Mouse (Mus musculus) forebrain, embryonic 13.5 days (tissue): Measurements from ENCODE around the gene Rab3gap1. TPM values are rescaled to one million over a fixed set of nuclear protein-coding genes. Genes with fewer than 3 reads are reported as not detected.

Experiments used
- ATAC-seq: fragments of 200-750 bp; cut with Nextera tagmentation; 2 replicates; pipeline ENCODE4 v1.8.0; 2017
- H3K27ac ChIP-seq: fragments of 300-500 bp; sonication (generic); 2 replicates; pipeline ENCODE4 v1.5.1; 2015; ENCODE audit warnings: inconsistent platforms, mild to moderate bottlenecking, moderate library complexity
- H3K27me3 ChIP-seq: fragments of 300-500 bp; sonication (generic); 2 replicates; pipeline ENCODE4 v1.6.1; 2015; ENCODE audit warnings: mild to moderate bottlenecking, inconsistent platforms
- H3K36me3 ChIP-seq: fragments of 300-500 bp; sonication (generic); 2 replicates; pipeline ENCODE4 v1.6.1; 2015; ENCODE audit warnings: mild to moderate bottlenecking, inconsistent platforms; ENCODE audit not compliant: poor library complexity, severe bottlenecking
- H3K4me1 ChIP-seq: fragments of 300-500 bp; sonication (generic); 2 replicates; pipeline ENCODE4 v1.6.1; 2015; ENCODE audit warnings: inconsistent platforms
- H3K4me2 ChIP-seq: fragments of 300-500 bp; sonication (generic); 2 replicates; pipeline ENCODE4 v1.6.1; 2015; ENCODE audit warnings: inconsistent platforms, mild to moderate bottlenecking, moderate library complexity
- H3K4me3 ChIP-seq: fragments of 300-500 bp; sonication (generic); 2 replicates; pipeline ENCODE4 v1.5.1; 2015; ENCODE audit warnings: mild to moderate bottlenecking, inconsistent platforms
- H3K9ac ChIP-seq: fragments of 300-500 bp; sonication (generic); 2 replicates; pipeline ENCODE4 v1.6.1; 2015; ENCODE audit warnings: mild to moderate bottlenecking, inconsistent platforms
- H3K9me3 ChIP-seq: fragments of 300-500 bp; sonication (generic); replicated peaks from 2 replicates; pipeline ENCODE4 v1.6.1; 2016; ENCODE audit warnings: inconsistent platforms
- WGBS: fragments of 180-500 bp; shearing (Covaris S2); methylation state at CpG from one replicate; pipeline ENCODE4 v1.1.7; 2015; 5-methylcytosine and 5-hydroxymethylcytosine counted together
- polyA plus RNA-seq: library from polyadenylated mRNA; unstranded; fragments of >200 nt; fragmentation: Nextera tagmentation; extraction: Ambion mirVana; gene quantifications from 2 replicates; pipeline ENCODE4 v1.2.1, GENCODE M21; 2015

The Rab3gap1 gene
- polyA plus RNA-seq, 1 experiment from 2014 or later: 16.1 TPM

- no peak for ATAC-seq
- Histone ChIP-seq H3K27me3 (no peaks in the 10 kb centered on the region), H3K4me2 (no peak overlapping the region), H3K27ac (no peak overlapping the region), H3K36me3 (peaks cover 2% of the 10 kb centered on the region; the same call in 1 of the 2 replicates), H3K9ac (no peak overlapping the region), H3K9me3 (no peaks in the 10 kb centered on the region), H3K4me3 (no peak overlapping the region), H3K4me1 (peaks cover 15% of the 10 kb centered on the region)
- WGBS: 92% methylated on average over 3 of the region's 3 CpGs
Observed at GRCm38 (mm10) chr1:127963326-127963725, 94.8 kb downstream of the Rab3gap1 start.

- Histone ChIP-seq H3K27ac (no peak overlapping the region), H3K4me2 (no peak overlapping the region), H3K36me3 (no peaks in the 10 kb centered on the region), H3K4me3 (no peak overlapping the region), H3K9me3 (no peaks in the 10 kb centered on the region), H3K27me3 (no peaks in the 10 kb centered on the region), H3K4me1 (no peaks in the 10 kb centered on the region), H3K9ac (no peak overlapping the region)
- ATAC-seq: no peak
- WGBS: 90% methylated on average over 4 of the region's 4 CpGs
Observed at GRCm38 (mm10) chr1:127970870-127971269, 102.3 kb downstream of the Rab3gap1 start.

- no peak for ATAC-seq
- H3K36me3 ChIP-seq: no peaks in the 10 kb centered on the region
- no peaks in the 10 kb centered on the region for H3K9me3 ChIP-seq
- H3K4me2 ChIP-seq: no peak overlapping the region
- no peak overlapping the region for H3K27ac ChIP-seq
- WGBS: 89% methylated on average over 4 of the region's 4 CpGs
- H3K4me1 ChIP-seq: no peaks in the 10 kb centered on the region
- no peak overlapping the region for H3K9ac ChIP-seq
- H3K4me3 ChIP-seq: no peak overlapping the region
- H3K27me3 ChIP-seq: no peaks in the 10 kb centered on the region
Observed at GRCm38 (mm10) chr1:127974082-127974481, 105.5 kb downstream of the Rab3gap1 start.

GRCm38 (mm10) chr1:127975676-127976075, 107.1 kb downstream of the Rab3gap1 start:
- no peaks in the 10 kb centered on the region for H3K36me3 ChIP-seq
- 86% methylated on average over 2 of the region's 2 CpGs for WGBS
- no peak for ATAC-seq
- no peak overlapping the region for H3K27ac ChIP-seq
- H3K9ac ChIP-seq: no peak overlapping the region
- H3K4me2 ChIP-seq: no peak overlapping the region
- no peaks in the 10 kb centered on the region for H3K27me3 ChIP-seq
- no peaks in the 10 kb centered on the region for H3K4me1 ChIP-seq
- H3K4me3 ChIP-seq: no peak overlapping the region
- no peaks in the 10 kb centered on the region for H3K9me3 ChIP-seq

- Histone ChIP-seq H3K9me3 (no peaks in the 10 kb centered on the region), H3K9ac (no peak overlapping the region), H3K4me3 (no peak overlapping the region), H3K4me1 (no peaks in the 10 kb centered on the region), H3K27ac (no peak overlapping the region), H3K36me3 (no peaks in the 10 kb centered on the region), H3K4me2 (no peak overlapping the region), H3K27me3 (no peaks in the 10 kb centered on the region)
- no peak for ATAC-seq
- WGBS: 87% methylated on average over 6 of the region's 6 CpGs
Observed at GRCm38 (mm10) chr1:127976106-127976505, 107.5 kb downstream of the Rab3gap1 start.

- Histone ChIP-seq H3K27me3 (no peaks in the 10 kb centered on the region), H3K4me1 (no peaks in the 10 kb centered on the region), H3K9me3 (no peaks in the 10 kb centered on the region), H3K4me2 (no peak overlapping the region), H3K4me3 (no peak overlapping the region), H3K9ac (no peak overlapping the region), H3K36me3 (no peaks in the 10 kb centered on the region), H3K27ac (no peak overlapping the region)
- ATAC-seq: no peak
- WGBS: 88% methylated on average over 1 of the region's 1 CpGs
Observed at GRCm38 (mm10) chr1:127978125-127978524, 109.6 kb downstream of the Rab3gap1 start.

- Histone ChIP-seq H3K4me2 (no peak overlapping the region), H3K36me3 (no peaks in the 10 kb centered on the region), H3K27ac (no peak overlapping the region), H3K9ac (no peak overlapping the region), H3K4me3 (no peak overlapping the region), H3K9me3 (no peaks in the 10 kb centered on the region), H3K27me3 (no peaks in the 10 kb centered on the region), H3K4me1 (no peaks in the 10 kb centered on the region)
- no peak for ATAC-seq
- WGBS: 81% methylated on average over 2 of the region's 2 CpGs
Observed at GRCm38 (mm10) chr1:127980911-127981559, 112.5 kb downstream of the Rab3gap1 start.

GRCm38 (mm10) chr1:127982268-127982667, 113.7 kb downstream of the Rab3gap1 start:
- Histone ChIP-seq H3K4me3 (no peak overlapping the region), H3K27ac (no peak overlapping the region), H3K9ac (no peak overlapping the region), H3K9me3 (no peaks in the 10 kb centered on the region), H3K27me3 (no peaks in the 10 kb centered on the region), H3K4me2 (no peak overlapping the region), H3K36me3 (no peaks in the 10 kb centered on the region), H3K4me1 (no peaks in the 10 kb centered on the region)
- 89% methylated on average over 3 of the region's 3 CpGs for WGBS
- ATAC-seq: no peak

GRCm38 (mm10) chr1:127983274-127983993, 114.9 kb downstream of the Rab3gap1 start:
- Histone ChIP-seq H3K9ac (no peak overlapping the region), H3K27me3 (no peaks in the 10 kb centered on the region), H3K36me3 (no peaks in the 10 kb centered on the region), H3K27ac (no peak overlapping the region), H3K4me3 (no peak overlapping the region), H3K4me1 (no peaks in the 10 kb centered on the region), H3K9me3 (no peaks in the 10 kb centered on the region), H3K4me2 (no peak overlapping the region)
- no peak for ATAC-seq
- 92% methylated on average over 5 of the region's 5 CpGs for WGBS

- no peaks in the 10 kb centered on the region for H3K36me3 ChIP-seq
- peaks cover 7% of the 10 kb centered on the region for H3K4me1 ChIP-seq
- H3K4me3 ChIP-seq: no peak overlapping the region
- WGBS: 48% methylated on average over 3 of the region's 3 CpGs
- no peak overlapping the region for H3K9ac ChIP-seq
- no peaks in the 10 kb centered on the region for H3K27me3 ChIP-seq
- no peaks in the 10 kb centered on the region for H3K9me3 ChIP-seq
- no peak for ATAC-seq
- H3K27ac ChIP-seq: no peak overlapping the region
- H3K4me2 ChIP-seq: no peak overlapping the region
Observed at GRCm38 (mm10) chr1:127985391-127985790, 116.8 kb downstream of the Rab3gap1 start.

- no peaks in the 10 kb centered on the region for H3K9me3 ChIP-seq
- 90% methylated on average over 3 of the region's 3 CpGs for WGBS
- H3K4me2 ChIP-seq: no peak overlapping the region
- H3K9ac ChIP-seq: no peak overlapping the region
- no peaks in the 10 kb centered on the region for H3K27me3 ChIP-seq
- no peak for ATAC-seq
- no peak overlapping the region for H3K27ac ChIP-seq
- no peak overlapping the region for H3K4me3 ChIP-seq
- H3K4me1 ChIP-seq: peaks cover 10% of the 10 kb centered on the region
- H3K36me3 ChIP-seq: 0 out of 2 replicates have a peak, but pooled peaks cover 3% of the 10 kb centered on the region
Observed at GRCm38 (mm10) chr1:127988246-127988645, 119.7 kb downstream of the Rab3gap1 start.

- Histone ChIP-seq H3K4me2 (no peak overlapping the region), H3K36me3 (0 out of 2 replicates have a peak, but pooled peaks cover 3% of the 10 kb centered on the region), H3K27ac (peak overlapping the region; percentile 80; the same call in 1 of the 2 replicates), H3K27me3 (no peaks in the 10 kb centered on the region), H3K4me3 (no peak overlapping the region), H3K9me3 (no peaks in the 10 kb centered on the region), H3K4me1 (peaks cover 10% of the 10 kb centered on the region), H3K9ac (no peak overlapping the region)
- WGBS: 80% methylated on average over 4 of the region's 4 CpGs
- ATAC-seq: no peak
Observed at GRCm38 (mm10) chr1:127989387-127989786, 120.8 kb downstream of the Rab3gap1 start.
